Mouse (Mus musculus) CH12.LX (cell line): ENCODE results near the gene Cbfa2t2. TPM values are rescaled to one million over a fixed set of nuclear protein-coding genes. Genes with fewer than 3 reads are reported as not detected.

Source experiments
- DNase-seq: peaks from one replicate; pipeline ENCODE4 v3.0.0-alpha.2; 2013; ENCODE audit errors: extremely low read depth
- H3K27ac ChIP-seq: 2 replicates; pipeline ENCODE4 v1.5.1; 2012; ENCODE audit warnings: low read depth, mild to moderate bottlenecking, control low read depth, moderate library complexity; ENCODE audit not compliant: insufficient read depth
- H3K27me3 ChIP-seq: replicated peaks from 2 replicates; pipeline ENCODE3; 2012; ENCODE audit warnings: inconsistent platforms
- H3K36me3 ChIP-seq, 2 experiments: replicated peaks in 1 of 2; 2 replicates each; pipeline versions ENCODE3 to v1.6.1; 2012; ENCODE audit warnings: inconsistent platforms in 1 of 2, low read length in 1 of 2, mild to moderate bottlenecking in 1 of 2, mixed read lengths in 1 of 2, moderate library complexity in 1 of 2; ENCODE audit not compliant: control insufficient read depth in 1 of 2, insufficient read depth in 1 of 2
- H3K4me1 ChIP-seq, 2 experiments: 2 replicates each; pipeline ENCODE4 v1.6.1; 2012; ENCODE audit warnings: inconsistent platforms in 1 of 2, moderate library complexity in 1 of 2; ENCODE audit not compliant: insufficient read depth in 2 of 2, control insufficient read depth in 1 of 2
- H3K4me2 ChIP-seq: 2 replicates; pipeline ENCODE4 v1.6.1; 2012; ENCODE audit warnings: low read depth, mild to moderate bottlenecking, control low read depth; ENCODE audit not compliant: poor library complexity, insufficient read depth, severe bottlenecking
- H3K4me3 ChIP-seq, 3 experiments: fragments of 150-350 bp in 1 of 3; sonication (generic) in 1 of 3; replicated peaks in 1 of 3; 2 replicates each; pipeline versions ENCODE3 to v1.5.1; 2011 to 2012; ENCODE audit warnings: low read depth in 2 of 3, low read length in 2 of 3, mild to moderate bottlenecking in 2 of 3, moderate library complexity in 2 of 3, control low read depth in 1 of 3, improper control_type of control experiment in 1 of 3, inconsistent platforms in 1 of 3, mixed read lengths in 1 of 3; ENCODE audit not compliant: poor library complexity in 1 of 3
- H3K79me2 ChIP-seq: replicated peaks from 2 replicates; pipeline ENCODE4 v1.6.1; 2012; ENCODE audit warnings: mild to moderate bottlenecking, moderate library complexity; ENCODE audit not compliant: control insufficient read depth, poor library complexity, insufficient read depth, severe bottlenecking; ENCODE audit errors: extremely low read depth
- H3K9ac ChIP-seq: 2 replicates; pipeline ENCODE4 v1.6.1; 2012; ENCODE audit warnings: low read depth, mild to moderate bottlenecking, control low read depth, moderate library complexity; ENCODE audit not compliant: insufficient read depth
- H3K9me3 ChIP-seq: replicated peaks from 2 replicates; pipeline ENCODE3; 2012; ENCODE audit warnings: low read length, inconsistent platforms, mixed read lengths
- BHLHE40 ChIP-seq: IDR thresholded peaks from 2 replicates; pipeline ENCODE4 v1.6.1; 2011; ENCODE audit warnings: mild to moderate bottlenecking, low read depth, low read length, improper control_type of control experiment
- CTCF ChIP-seq, 2 experiments: IDR thresholded peaks in 1 of 2; conservative IDR thresholded peaks in 1 of 2; 2 replicates each; pipeline ENCODE4 v1.5.1; 2011 to 2012; ENCODE audit warnings: low read depth in 2 of 2, low read length in 2 of 2, improper control_type of control experiment in 1 of 2, inconsistent platforms in 1 of 2, mild to moderate bottlenecking in 1 of 2, moderate library complexity in 1 of 2
- E2F4 ChIP-seq: IDR thresholded peaks from 2 replicates; pipeline ENCODE4 v1.6.1; 2011; ENCODE audit warnings: low read depth, low read length, improper control_type of control experiment; ENCODE audit not compliant: insufficient replicate concordance
- GABPA ChIP-seq: IDR thresholded peaks from 2 replicates; pipeline ENCODE4 v1.6.1; 2012; ENCODE audit warnings: low read depth, low read length, improper control_type of control experiment, inconsistent platforms; ENCODE audit not compliant: insufficient replicate concordance
- HCFC1 ChIP-seq: IDR thresholded peaks from 2 replicates; pipeline ENCODE4 v1.6.1; 2012; ENCODE audit warnings: low read depth, mild to moderate bottlenecking, inconsistent platforms, low read length, improper control_type of control experiment
- IRF4 ChIP-seq: IDR thresholded peaks from 2 replicates; pipeline ENCODE4 v1.6.1; 2014; ENCODE audit warnings: low read depth, mild to moderate bottlenecking, inconsistent platforms, low read length, improper control_type of control experiment
- JUN ChIP-seq: IDR thresholded peaks from 2 replicates; pipeline ENCODE4 v1.6.1; 2011; ENCODE audit warnings: low read depth, mild to moderate bottlenecking, low read length, improper control_type of control experiment, moderate library complexity; ENCODE audit not compliant: insufficient read depth
- JUND ChIP-seq: conservative IDR thresholded peaks from 2 replicates; pipeline ENCODE4 v1.6.1; 2011; ENCODE audit warnings: low read depth, low read length, improper control_type of control experiment
- KAT2A ChIP-seq: IDR thresholded peaks from 2 replicates; pipeline ENCODE4 v1.6.1; 2012; ENCODE audit warnings: low read length, improper control_type of control experiment, inconsistent platforms; ENCODE audit not compliant: insufficient replicate concordance
- MAFK ChIP-seq: IDR thresholded peaks from 2 replicates; pipeline ENCODE4 v1.6.1; 2011; ENCODE audit warnings: low read length, improper control_type of control experiment; ENCODE audit not compliant: insufficient replicate concordance
- MAX ChIP-seq: IDR thresholded peaks from 2 replicates; pipeline ENCODE4 v1.6.1; 2011; ENCODE audit warnings: low read length, improper control_type of control experiment
- MXI1 ChIP-seq: IDR thresholded peaks from 2 replicates; pipeline ENCODE4 v1.6.1; 2011; ENCODE audit warnings: mild to moderate bottlenecking, low read depth, low read length, improper control_type of control experiment
- MYC ChIP-seq: IDR thresholded peaks from 2 replicates; pipeline ENCODE4 v1.6.1; 2011; ENCODE audit warnings: low read depth, mild to moderate bottlenecking, improper control_type of control experiment, low read length
- NELFE ChIP-seq: IDR thresholded peaks from 2 replicates; pipeline ENCODE4 v1.6.1; 2011; ENCODE audit warnings: low read depth, low read length, improper control_type of control experiment
- NRF1 ChIP-seq: IDR thresholded peaks from 2 replicates; pipeline ENCODE4 v1.6.1; 2014; ENCODE audit warnings: low read depth, mild to moderate bottlenecking, inconsistent platforms, low read length, improper control_type of control experiment, moderate library complexity
- POLR2A ChIP-seq: IDR thresholded peaks from 2 replicates; pipeline ENCODE4 v1.6.1; 2011; ENCODE audit warnings: low read depth, mild to moderate bottlenecking, improper control_type of control experiment, low read length
- POLR2AphosphoS2 ChIP-seq: IDR thresholded peaks from 2 replicates; pipeline ENCODE4 v1.6.1; 2011; ENCODE audit warnings: low read depth, low read length, improper control_type of control experiment
- RCOR1 ChIP-seq: conservative IDR thresholded peaks from 2 replicates; pipeline ENCODE4 v1.6.1; 2012; ENCODE audit warnings: low read depth, mild to moderate bottlenecking, inconsistent platforms, low read length, improper control_type of control experiment
- SIN3A ChIP-seq: IDR thresholded peaks from 2 replicates; pipeline ENCODE4 v1.6.1; 2012; ENCODE audit warnings: low read length, improper control_type of control experiment, inconsistent platforms
- SMC3 ChIP-seq: IDR thresholded peaks from 2 replicates; pipeline ENCODE4 v1.6.1; 2011; ENCODE audit warnings: low read depth, low read length, improper control_type of control experiment
- TCF12 ChIP-seq: IDR thresholded peaks from 2 replicates; pipeline ENCODE4 v1.6.1; 2014; ENCODE audit warnings: low read depth, mild to moderate bottlenecking, inconsistent platforms, low read length, improper control_type of control experiment
- UBTF ChIP-seq: IDR thresholded peaks from 2 replicates; pipeline ENCODE4 v1.6.1; 2012; ENCODE audit warnings: low read depth, mild to moderate bottlenecking, inconsistent platforms, low read length, improper control_type of control experiment, moderate library complexity
- USF1 ChIP-seq: IDR thresholded peaks from 2 replicates; pipeline ENCODE4 v1.6.1; 2014; ENCODE audit warnings: low read depth, mild to moderate bottlenecking, inconsistent platforms, low read length, improper control_type of control experiment
- ZC3H11A ChIP-seq: IDR thresholded peaks from 2 replicates; pipeline ENCODE4 v1.6.1; 2012; ENCODE audit warnings: low read depth, mild to moderate bottlenecking, inconsistent platforms, low read length, improper control_type of control experiment
- ZNF384 ChIP-seq: IDR thresholded peaks from 2 replicates; pipeline ENCODE4 v1.6.1; 2012; ENCODE audit warnings: low read depth, low read length, improper control_type of control experiment, inconsistent platforms
- dilution Hi-C: fragments of 300-500 bp; cut with MboI; formaldehyde crosslinking; loops from 2 replicates; pipeline ENCODE4 v1.14.3; 2020; ENCODE audit warnings: low sequenced_read_pairs; ENCODE audit not compliant: extremely low pct_unique_long_range_greater_than_20kb, extremely low pct_ligation_motif_present
- in situ Hi-C: fragments of 300-500 bp; cut with MboI; formaldehyde crosslinking; loops from 3 replicates; pipeline ENCODE4 v1.14.3; 2019; ENCODE audit warnings: low sequenced_read_pairs, low pct_ligation_motif_present, low pct_unique_long_range_greater_than_20kb, mixed read lengths
- polyA plus RNA-seq: library from polyadenylated mRNA; unstranded; fragments of >175 nt; gene quantifications from 2 replicates; pipeline ENCODE4 v1.2.1, GENCODE M21; 2012; ENCODE audit warnings: low read depth; ENCODE audit not compliant: insufficient read length
- total RNA-seq, 2 experiments: library from RNA; depleted of rRNA; stranded (reverse); fragments of 300-350 nt in 1 of 2; fragments of >200 nt in 1 of 2; gene quantifications; 2 replicates each; pipeline ENCODE4 v1.2.3; 2012 to 2014

The Cbfa2t2 gene
- total and polyA plus RNA-seq, 3 experiments = 6.0 to 12.6 (median 7.0) TPM

GRCm38 (mm10) chr2:154532888-154533287 is 96.6 kb downstream of the Cbfa2t2 start:
- Histone ChIP-seq H3K4me3 (no peak overlapping the region), H3K9ac (no peak overlapping the region), H3K27ac (no peak overlapping the region), H3K79me2 (no peaks in the 10 kb centered on the region), H3K9me3 (no peaks in the 10 kb centered on the region), H3K36me3 (peaks cover 39 to 82% of the 10 kb centered on the region in 2 experiments), H3K27me3 (no peaks in the 10 kb centered on the region), H3K4me2 (no peak overlapping the region), H3K4me1 (no peaks in the 10 kb centered on the region)
- in situ Hi-C loops = no loop called here
- TF ChIP-seq HCFC1 = no peak
- no peak for TF ChIP-seq E2F4
- no peak for TF ChIP-seq JUND
- no peak for TF ChIP-seq UBTF
- TF ChIP-seq USF1 = no peak
- TF ChIP-seq MYC = no peak
- no peak for TF ChIP-seq SIN3A
- TF ChIP-seq POLR2AphosphoS2 = no peak
- no peak for TF ChIP-seq NRF1
- no peak for TF ChIP-seq ZNF384
- no peak for TF ChIP-seq CTCF (conservative IDR thresholded peaks at IDR 0.05 in 1 of 2, IDR thresholded peaks at IDR 0.05 in 1 of 2; ENCODE audit: low read depth in 2 of 2, low read length in 2 of 2)
- no peak for TF ChIP-seq ZC3H11A
- TF ChIP-seq MAFK = no peak
- dilution Hi-C loops = no loop called here
- no peak for DNase-seq

GRCm38 (mm10) chr2:154534704-154535270 is 98.5 kb downstream of the Cbfa2t2 start:
- DNase-seq = no peak
- Histone ChIP-seq H3K27ac (no peak overlapping the region), H3K4me1 (no peaks in the 10 kb centered on the region), H3K9me3 (no peaks in the 10 kb centered on the region), H3K79me2 (no peaks in the 10 kb centered on the region), H3K36me3 (peaks cover 38 to 84% of the 10 kb centered on the region in 2 experiments), H3K27me3 (no peaks in the 10 kb centered on the region), H3K9ac (no peak overlapping the region), H3K4me2 (no peak overlapping the region), H3K4me3 (no peak overlapping the region)
- in situ Hi-C loops (no loop called here), dilution Hi-C loops (no loop called here)
- no peak for TF ChIP-seq NELFE
- no peak for TF ChIP-seq IRF4
- TF ChIP-seq HCFC1 = no peak
- no peak for TF ChIP-seq TCF12
- no peak for TF ChIP-seq BHLHE40
- no peak for TF ChIP-seq POLR2AphosphoS2
- TF ChIP-seq MAX = no peak
- no peak for TF ChIP-seq MAFK
- no peak for TF ChIP-seq JUN
- TF ChIP-seq POLR2A = no peak
- TF ChIP-seq SMC3 = no peak
- TF ChIP-seq NRF1 = no peak
- no peak for TF ChIP-seq SIN3A
- no peak for TF ChIP-seq MXI1
- no peak for TF ChIP-seq ZC3H11A
- no peak for TF ChIP-seq ZNF384
- no peak for TF ChIP-seq KAT2A
- TF ChIP-seq RCOR1 = no peak
- TF ChIP-seq CTCF (conservative IDR thresholded peaks at IDR 0.05 in 1 of 2, IDR thresholded peaks at IDR 0.05 in 1 of 2; ENCODE audit: low read depth in 2 of 2, low read length in 2 of 2) = no peak
- TF ChIP-seq GABPA = no peak
